Mouse (Mus musculus): ENCODE measurements around the gene Fosl1. TPM values are rescaled to one million over a fixed set of nuclear protein-coding genes. Genes with fewer than 3 reads are reported as not detected.
A peak's percentile ranks its signal among the peaks of the same experiment; 100 is the strongest.
"Not testable (repeated sequence)": the region's sequence is repeated elsewhere in the genome, so short reads cannot be mapped to it uniquely, and the experiment has no call there.

The Fosl1 gene
- total RNA-seq, 4 experiments from 2014 or later, result not detected

- DNase-seq (ENCODE audit: low spot score in 2 of 2), result no peak
These were observed 34.1 kb downstream of the Fosl1 start for GRCm38 (mm10) chr19:5481398-5481797.

GRCm38 (mm10) chr19:5483386-5484359 is 36.3 kb downstream of the Fosl1 start:
- DNase-seq (ENCODE audit: low spot score in 2 of 2), result no peak

GRCm38 (mm10) chr19:5484496-5484895 is 37.1 kb downstream of the Fosl1 start:
- DNase-seq (ENCODE audit: low spot score in 2 of 2), result no peak

GRCm38 (mm10) chr19:5485371-5485770 is 38.0 kb downstream of the Fosl1 start:
- DNase-seq (ENCODE audit: low spot score in 2 of 2), result no peak

GRCm38 (mm10) chr19:5485821-5486220 is 38.5 kb downstream of the Fosl1 start:
- DNase-seq (ENCODE audit: low spot score in 2 of 2), result no peak

GRCm38 (mm10) chr19:5486286-5486685 is 38.9 kb downstream of the Fosl1 start:
- DNase-seq (ENCODE audit: low spot score in 2 of 2), result no peak

GRCm38 (mm10) chr19:5486771-5487170 is 39.4 kb downstream of the Fosl1 start:
- no peak for DNase-seq (ENCODE audit: low spot score in 2 of 2)

GRCm38 (mm10) chr19:5487768-5488550 is 40.6 kb downstream of the Fosl1 start, which contains the start of gene Mus81:
TSS of gene Mus81 (minus strand) at chr19:5488402.
- peak; percentile 93 for DNase-seq (ENCODE audit: low spot score in 2 of 2)

- DNase-seq (ENCODE audit: low spot score in 2 of 2), result peak; percentile 93 to 98
These were observed 41.7 kb downstream of the Fosl1 start for GRCm38 (mm10) chr19:5488878-5489571.

- DNase-seq (ENCODE audit: low spot score in 2 of 2), result not testable (repeated sequence)
These were observed 42.4 kb downstream of the Fosl1 start for GRCm38 (mm10) chr19:5489721-5490120.

- peak; percentile 90 to 95 for DNase-seq (ENCODE audit: low spot score in 2 of 2)
These were observed 43.1 kb downstream of the Fosl1 start, which contains the start of gene Cfl1 for GRCm38 (mm10) chr19:5490313-5490897. TSS of gene Cfl1 (plus strand) at chr19:5490455.

- DNase-seq (ENCODE audit: low spot score in 2 of 2), result peak; percentile 70 to 80
These were observed 43.8 kb downstream of the Fosl1 start for GRCm38 (mm10) chr19:5490898-5491708.

GRCm38 (mm10) chr19:5492641-5493040 is 45.3 kb downstream of the Fosl1 start:
- no peak for DNase-seq (ENCODE audit: low spot score in 2 of 2)

- DNase-seq (ENCODE audit: low spot score in 2 of 2), result not testable (repeated sequence)
These were observed 46.0 kb downstream of the Fosl1 start for GRCm38 (mm10) chr19:5493301-5493721.

- no peak for DNase-seq (ENCODE audit: low spot score in 2 of 2)
These were observed 47.0 kb downstream of the Fosl1 start for GRCm38 (mm10) chr19:5494314-5494713.

GRCm38 (mm10) chr19:5495353-5496051 is 48.2 kb downstream of the Fosl1 start:
- no peak for DNase-seq (ENCODE audit: low spot score in 2 of 2)

- DNase-seq (ENCODE audit: low spot score in 2 of 2), result no peak
These were observed 48.7 kb downstream of the Fosl1 start for GRCm38 (mm10) chr19:5496052-5496370.

- no peak for DNase-seq (ENCODE audit: low spot score in 2 of 2)
These were observed 53.1 kb downstream of the Fosl1 start for GRCm38 (mm10) chr19:5500330-5500875.

- DNase-seq (ENCODE audit: low spot score in 2 of 2), result no peak
These were observed 56.3 kb downstream of the Fosl1 start, which contains the start of gene 1700020D05Rik for GRCm38 (mm10) chr19:5503687-5504086. TSS of gene 1700020D05Rik (minus strand) at chr19:5503787.

All from left cerebral cortex, adult 8-10 months (tissue).